Mouse (Mus musculus) liver, embryonic 14.5 days (tissue): ENCODE measurements around the gene Sez6l. TPM values are rescaled to one million over a fixed set of nuclear protein-coding genes. Genes with fewer than 3 reads are reported as not detected.

Experiments used
- ATAC-seq: fragments of 200-750 bp; cut with Nextera tagmentation; 2 replicates; pipeline ENCODE4 v1.8.0; 2017; ENCODE audit warnings: moderate number of reproducible peaks, mild to moderate bottlenecking, moderate library complexity; ENCODE audit not compliant: insufficient read depth
- DNase-seq, 3 experiments: peaks; one replicate each; pipeline ENCODE4 v3.0.0-alpha.2; 2012 to 2013; ENCODE audit warnings: low read depth in 3 of 3, low spot score in 3 of 3
- H3K27ac ChIP-seq: fragments of 300-500 bp; sonication (generic); 2 replicates; pipeline ENCODE4 v1.5.1; 2014; ENCODE audit warnings: moderate library complexity, mild to moderate bottlenecking, control low read depth, inconsistent platforms
- H3K27me3 ChIP-seq: fragments of 300-500 bp; sonication (generic); 2 replicates; pipeline ENCODE4 v1.6.1; 2014; ENCODE audit warnings: mild to moderate bottlenecking, low read length, moderate library complexity; ENCODE audit not compliant: control insufficient read depth, insufficient read depth
- H3K36me3 ChIP-seq: fragments of 300-500 bp; sonication (generic); replicated peaks from 2 replicates; pipeline ENCODE4 v1.6.1; 2014; ENCODE audit warnings: low read depth; ENCODE audit not compliant: control insufficient read depth, insufficient read depth
- H3K4me1 ChIP-seq, 2 experiments: fragments of 200-500 bp in 1 of 2; fragments of 300-500 bp in 1 of 2; sonication (generic) in 1 of 2; replicated peaks; 2 replicates each; pipeline ENCODE4 v1.6.1; 2012 to 2014; ENCODE audit warnings: antibody characterized with exemption in 1 of 2, inconsistent platforms in 1 of 2, low read length in 1 of 2; ENCODE audit not compliant: control insufficient read depth in 2 of 2, insufficient read depth in 2 of 2
- H3K4me2 ChIP-seq: fragments of 300-500 bp; sonication (generic); 2 replicates; pipeline ENCODE4 v1.6.1; 2014; ENCODE audit warnings: low read depth, mild to moderate bottlenecking, control low read depth, moderate library complexity
- H3K4me3 ChIP-seq, 2 experiments: fragments of 200-500 bp in 1 of 2; fragments of 300-500 bp in 1 of 2; sonication (generic) in 1 of 2; 2 replicates each; pipeline ENCODE4 v1.5.1; 2012 to 2014; ENCODE audit warnings: low read depth in 2 of 2, low read length in 2 of 2, mild to moderate bottlenecking in 2 of 2, control low read depth in 1 of 2, inconsistent platforms in 1 of 2, moderate library complexity in 1 of 2; ENCODE audit not compliant: insufficient read depth in 1 of 2
- H3K9ac ChIP-seq: fragments of 300-500 bp; sonication (generic); replicated peaks from 2 replicates; pipeline ENCODE4 v1.6.1; 2014; ENCODE audit warnings: mild to moderate bottlenecking, control low read depth, moderate library complexity
- H3K9me3 ChIP-seq: fragments of 300-500 bp; sonication (generic); 2 replicates; pipeline ENCODE4 v1.6.1; 2016; ENCODE audit warnings: low read length, mixed read lengths; ENCODE audit not compliant: control insufficient read depth
- CTCF ChIP-seq: IDR thresholded peaks from 2 replicates; pipeline ENCODE4 v1.5.1; 2016; ENCODE audit warnings: antibody characterized with exemption, low read depth, control low read depth
- EP300 ChIP-seq: IDR thresholded peaks from 2 replicates; pipeline ENCODE4 v1.6.1; 2016; ENCODE audit warnings: antibody characterized with exemption, low read depth
- WGBS: fragments of 180-500 bp; shearing (Covaris S2); extraction: QIAGEN DNeasy Blood & Tissue Kit; methylation state at CpG from one replicate; pipeline ENCODE4 v1.1.7; 2014; ENCODE audit not compliant: insufficient replicate concordance; 5-methylcytosine and 5-hydroxymethylcytosine counted together
- polyA plus RNA-seq, 2 experiments: library from polyadenylated mRNA; depleted of rRNA in 1 of 2; stranded (reverse) in 1 of 2; unstranded in 1 of 2; fragments of >200 nt; fragmentation: Nextera tagmentation in 1 of 2; extraction: Ambion mirVana in 1 of 2; gene quantifications; 2 replicates each; pipeline versions ENCODE4 v1.2.1 to v1.2.3; 2012 to 2014

Sez6l gene
- polyA plus RNA-seq, 2 experiments: 0.03 TPM; not detected in 1

GRCm38 (mm10) chr5:112382641-112383330, 194.2 kb downstream of the Sez6l start:
- Histone ChIP-seq H3K36me3 (no peaks in the 10 kb centered on the region), H3K4me3 (no peak overlapping the region), H3K27me3 (no peaks in the 10 kb centered on the region), H3K4me2 (no peak overlapping the region), H3K9me3 (no peaks in the 10 kb centered on the region), H3K4me1 (peaks cover 0 to 15% of the 10 kb centered on the region in 2 experiments; a peak in 2 of 4 replicates), H3K27ac (no peak overlapping the region), H3K9ac (no peak overlapping the region)
- TF ChIP-seq EP300 (no peak), CTCF (no peak)
- no peak for ATAC-seq
- WGBS: 65% methylated on average over 17 of the region's 17 CpGs
- DNase-seq: no peak

DNA sequence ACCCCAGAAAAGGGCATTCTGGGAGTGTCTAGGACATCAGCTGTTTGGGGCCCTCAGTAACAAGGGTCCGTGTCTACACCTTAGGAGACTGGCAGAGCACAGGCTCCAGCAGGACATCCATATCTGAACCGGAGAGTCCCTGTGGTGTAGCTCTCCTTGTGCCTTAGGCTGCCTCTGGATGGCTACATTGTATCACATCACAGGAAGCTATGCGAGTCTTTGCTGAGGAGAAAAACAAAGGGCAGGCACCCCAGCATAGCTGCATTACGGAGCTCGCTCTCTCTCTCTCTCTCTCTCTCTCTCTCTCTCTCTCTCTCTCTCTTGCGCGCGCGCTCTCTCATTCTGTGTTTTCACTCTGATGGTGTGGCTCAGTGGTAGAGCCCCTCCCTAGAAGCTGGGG, 194.9 kb downstream of the Sez6l start:
- H3K4me1 ChIP-seq: peaks cover 0 to 15% of the 10 kb centered on the region in 2 experiments; a peak in 2 of 4 replicates
- no peak overlapping the region for H3K4me2 ChIP-seq
- no peaks in the 10 kb centered on the region for H3K36me3 ChIP-seq
- no peak for DNase-seq
- H3K27me3 ChIP-seq: no peaks in the 10 kb centered on the region
- TF ChIP-seq CTCF: no peak
- no peak for TF ChIP-seq EP300
- H3K27ac ChIP-seq: no peak overlapping the region
- ATAC-seq: no peak
- 81% methylated on average over 9 of the region's 9 CpGs for WGBS
- no peak overlapping the region for H3K4me3 ChIP-seq
- H3K9ac ChIP-seq: no peak overlapping the region
- no peaks in the 10 kb centered on the region for H3K9me3 ChIP-seq

GRCm38 (mm10) chr5:112381154-112381553, 195.8 kb downstream of the Sez6l start:
- TF ChIP-seq EP300: no peak
- no peak for TF ChIP-seq CTCF
- H3K4me1 ChIP-seq: peaks cover 0 to 12% of the 10 kb centered on the region in 2 experiments; a peak in 2 of 4 replicates
- no peak overlapping the region for H3K4me2 ChIP-seq
- no peaks in the 10 kb centered on the region for H3K27me3 ChIP-seq
- no peaks in the 10 kb centered on the region for H3K36me3 ChIP-seq
- WGBS: 64% methylated on average over 11 of the region's 11 CpGs
- H3K9ac ChIP-seq: no peak overlapping the region
- H3K4me3 ChIP-seq: no peak overlapping the region
- ATAC-seq (no peak), DNase-seq (no peak)
- no peaks in the 10 kb centered on the region for H3K9me3 ChIP-seq
- H3K27ac ChIP-seq: no peak overlapping the region

GRCm38 (mm10) chr5:112378716-112379115, 198.3 kb downstream of the Sez6l start:
- Histone ChIP-seq H3K27me3 (no peaks in the 10 kb centered on the region), H3K9me3 (no peaks in the 10 kb centered on the region), H3K9ac (no peak overlapping the region), H3K4me1 (peaks cover 0 to 2% of the 10 kb centered on the region in 2 experiments; a peak in 1 of 4 replicates), H3K4me2 (no peak overlapping the region), H3K27ac (no peak overlapping the region), H3K36me3 (no peaks in the 10 kb centered on the region), H3K4me3 (no peak overlapping the region)
- TF ChIP-seq CTCF (no peak), EP300 (no peak)
- 64% methylated on average over 6 of the region's 6 CpGs for WGBS
- ATAC-seq (no peak), DNase-seq (no peak)

- WGBS: 63% methylated on average over 1 of the region's 1 CpGs
- H3K27me3 ChIP-seq: no peaks in the 10 kb centered on the region
- no peak for DNase-seq
Observed at GRCm38 (mm10) chr5:112377380-112377779, 199.6 kb downstream of the Sez6l start.

More at GRCm38 (mm10) chr5:112377380-112377779, 199.6 kb downstream of the Sez6l start:
- Histone ChIP-seq H3K27ac (no peak overlapping the region), H3K9me3 (no peaks in the 10 kb centered on the region), H3K4me2 (no peak overlapping the region), H3K9ac (no peak overlapping the region), H3K36me3 (no peaks in the 10 kb centered on the region), H3K4me3 (no peak overlapping the region), H3K4me1 (peaks cover 0 to under 1% of the 10 kb centered on the region in 2 experiments; a peak in 1 of 4 replicates)
- no peak for TF ChIP-seq EP300
- TF ChIP-seq CTCF: no peak
- no peak for ATAC-seq
